Mouse (Mus musculus) midbrain, embryonic 15.5 days (tissue): Measurements from ENCODE around the gene Eml1. TPM values are rescaled to one million over a fixed set of nuclear protein-coding genes. Genes with fewer than 3 reads are reported as not detected.

Experiments used
- polyA plus RNA-seq: library from polyadenylated mRNA; unstranded; fragments of >200 nt; fragmentation: Nextera tagmentation; extraction: Ambion mirVana; gene quantifications from 2 replicates; pipeline ENCODE4 v1.2.1, GENCODE M21; 2015

The Eml1 gene
- polyA plus RNA-seq, 1 experiment from 2014 or later, result 52.9 TPM

Other genes starting within 250 kb of the Eml1 start
- gene Setd3, start 191.6 kb upstream of the Eml1 start, polyA plus RNA-seq, result 88.0 and 95.0 TPM in 2 replicates
- 2.4 and 3.7 TPM in 2 replicates for gene Ccnk, start 191.4 kb upstream of the Eml1 start, polyA plus RNA-seq
- 15.3 and 15.8 TPM in 2 replicates for gene Ccdc85c, start 95.5 kb upstream of the Eml1 start, polyA plus RNA-seq
- gene Hhipl1, start 64.7 kb upstream of the Eml1 start, polyA plus RNA-seq, result 2.7 and 2.8 TPM in 2 replicates
- 23.6 and 24.9 TPM in 2 replicates for gene Cyp46a1, start 36.6 kb upstream of the Eml1 start, polyA plus RNA-seq
- 291 and 297 TPM in 2 replicates for gene Evl, start 183.8 kb downstream of the Eml1 start, polyA plus RNA-seq